Mouse (Mus musculus) ES-E14 (cell line): ENCODE results near the gene Zc3h10.

Source experiments
- CHD2 ChIP-seq: IDR thresholded peaks from 2 replicates; pipeline ENCODE4 v1.6.1; 2014; ENCODE audit warnings: mild to moderate bottlenecking, low read depth, low read length, inconsistent platforms
- HCFC1 ChIP-seq: IDR thresholded peaks from 2 replicates; pipeline ENCODE4 v1.6.1; 2012; ENCODE audit warnings: low read length, inconsistent platforms, borderline replicate concordance; ENCODE audit not compliant: insufficient read depth
- MAFK ChIP-seq: IDR thresholded peaks from 2 replicates; pipeline ENCODE4 v1.6.1; 2014; ENCODE audit warnings: mild to moderate bottlenecking, low read depth, low read length, inconsistent platforms; ENCODE audit not compliant: insufficient read depth
- ZC3H11A ChIP-seq: IDR thresholded peaks from 2 replicates; pipeline ENCODE4 v1.6.1; 2012; ENCODE audit warnings: low read depth, mild to moderate bottlenecking, inconsistent platforms, low read length, borderline replicate concordance
- ZNF384 ChIP-seq: IDR thresholded peaks from 2 replicates; pipeline ENCODE4 v1.6.1; 2012; ENCODE audit warnings: low read depth, low read length, inconsistent platforms

- TF ChIP-seq ZC3H11A, result no peak
- TF ChIP-seq HCFC1, result no peak
- TF ChIP-seq ZNF384, result no peak
- TF ChIP-seq MAFK, result no peak
- TF ChIP-seq CHD2, result no peak
Measured at GRCm38 (mm10) chr10:128504641-128505370, 42.8 kb downstream of the Zc3h10 start.
